Mouse (Mus musculus) heart, postnatal 10 days (tissue): ENCODE results near the gene Strc. TPM values are rescaled to one million over a fixed set of nuclear protein-coding genes. Genes with fewer than 3 reads are reported as not detected.
"Not testable (repeated sequence)": the region's sequence is repeated elsewhere in the genome, so short reads cannot be mapped to it uniquely, and the experiment has no call there.

ENCODE experiments used
- DNase-seq, 2 experiments: peaks; one replicate each; pipeline ENCODE4 v3.0.0; 2021
- intact Hi-C: fragments of 180-260 bp; cut with DNase I; formaldehyde crosslinking; loops from one replicate; pipeline ENCODE4 v1.15.1; 2025
- total RNA-seq, 2 experiments: library from RNA; stranded (reverse); gene quantifications; 2 replicates each; pipeline ENCODE4 v1.2.3; 2021

The Strc gene
- not detected for total RNA-seq

GRCm38 (mm10) chr2:121386961-121387575, at the start of gene Strc:
Strc (minus strand) TSS chr2:121387168.
- intact Hi-C loops: not testable (repeated sequence)

GRCm38 (mm10) chr2:121434854-121435253, 47.9 kb upstream of the Strc start:
- intact Hi-C loops: no loop called here
- peak in 1 of 2 experiments; percentile 42 for DNase-seq

More at GRCm38 (mm10) chr2:121386961-121387575, at the start of gene Strc:
- not testable (repeated sequence) for DNase-seq

- no peak for DNase-seq
- intact Hi-C loops: no loop called here
These were observed 38.9 kb upstream of the Strc start for GRCm38 (mm10) chr2:121425890-121426289.

- no peak for DNase-seq
- intact Hi-C loops: no loop called here
These were observed 36.2 kb upstream of the Strc start for GRCm38 (mm10) chr2:121423166-121423565.

GRCm38 (mm10) chr2:121418476-121418875, 31.5 kb upstream of the Strc start:
- intact Hi-C loops: no loop called here
- DNase-seq: no peak

GRCm38 (mm10) chr2:121416356-121416755, 29.4 kb upstream of the Strc start:
- DNase-seq: no peak
- intact Hi-C loops: no loop called here

- no peak for DNase-seq
These were observed 28.6 kb upstream of the Strc start for GRCm38 (mm10) chr2:121415591-121415990.

GRCm38 (mm10) chr2:121415103-121415502, 28.1 kb upstream of the Strc start:
- DNase-seq: no peak
- intact Hi-C loops: no loop called here

More at GRCm38 (mm10) chr2:121415591-121415990, 28.6 kb upstream of the Strc start:
- intact Hi-C loops: no loop called here

GRCm38 (mm10) chr2:121414139-121414685, 27.2 kb upstream of the Strc start:
- intact Hi-C loops: no loop called here
- DNase-seq: peak; percentile 48 to 58

GRCm38 (mm10) chr2:121413387-121414042, 26.5 kb upstream of the Strc start, which contains the start of the genes Pdia3 and Catsper2:
Pdia3 (plus strand) TSS chr2:121413775.
Catsper2 (minus strand) TSS chr2:121413792.
- intact Hi-C loops: no loop called here
- peak; percentile 97 to 98 for DNase-seq

- intact Hi-C loops: no loop called here
- no peak for DNase-seq
These were observed 25.9 kb upstream of the Strc start for GRCm38 (mm10) chr2:121412843-121413386.

GRCm38 (mm10) chr2:121408160-121408559, 21.2 kb upstream of the Strc start:
- intact Hi-C loops: no loop called here
- DNase-seq: peak in 1 of 2 experiments; percentile 40

GRCm38 (mm10) chr2:121403296-121403695, 16.3 kb upstream of the Strc start:
- no peak for DNase-seq
- intact Hi-C loops: no loop called here

- intact Hi-C loops: loop anchor here (5.0 kb wide), 1 partner anchor 209 kb away; no protein-coding TSS in a partner anchor
These were observed 9.7 kb upstream of the Strc start for GRCm38 (mm10) chr2:121396624-121397023.

GRCm38 (mm10) chr2:121374766-121375165, 12.2 kb downstream of the Strc start:
- intact Hi-C loops: no loop called here
- no peak for DNase-seq

More at GRCm38 (mm10) chr2:121396624-121397023, 9.7 kb upstream of the Strc start:
- peak; percentile 72 to 87 for DNase-seq

- DNase-seq: no peak
- intact Hi-C loops: no loop called here
These were observed 14.7 kb downstream of the Strc start for GRCm38 (mm10) chr2:121372266-121372665.

GRCm38 (mm10) chr2:121370921-121371320, 16.0 kb downstream of the Strc start:
- no peak for DNase-seq
- intact Hi-C loops: no loop called here

- peak in 1 of 2 experiments; percentile 7 for DNase-seq
- intact Hi-C loops: no loop called here
These were observed 18.1 kb downstream of the Strc start for GRCm38 (mm10) chr2:121368831-121369230.

- no peak for DNase-seq
- intact Hi-C loops: no loop called here
These were observed 23.3 kb downstream of the Strc start for GRCm38 (mm10) chr2:121363656-121364055.

GRCm38 (mm10) chr2:121359461-121359860, 27.5 kb downstream of the Strc start:
- DNase-seq: no peak
- intact Hi-C loops: no loop called here

- peak; percentile 14 to 17 for DNase-seq
- intact Hi-C loops: no loop called here
These were observed 28.6 kb downstream of the Strc start for GRCm38 (mm10) chr2:121358381-121358780.
